Mouse (Mus musculus) left cerebral cortex, adult 9 months (tissue): ENCODE data around the gene Ptpa.

Experiments
- DNase-seq, 2 experiments: peaks; one replicate each; pipeline ENCODE4 v3.0.0; 2022; ENCODE audit warnings: low spot score in 2 of 2

The Ptpa gene

DNA sequence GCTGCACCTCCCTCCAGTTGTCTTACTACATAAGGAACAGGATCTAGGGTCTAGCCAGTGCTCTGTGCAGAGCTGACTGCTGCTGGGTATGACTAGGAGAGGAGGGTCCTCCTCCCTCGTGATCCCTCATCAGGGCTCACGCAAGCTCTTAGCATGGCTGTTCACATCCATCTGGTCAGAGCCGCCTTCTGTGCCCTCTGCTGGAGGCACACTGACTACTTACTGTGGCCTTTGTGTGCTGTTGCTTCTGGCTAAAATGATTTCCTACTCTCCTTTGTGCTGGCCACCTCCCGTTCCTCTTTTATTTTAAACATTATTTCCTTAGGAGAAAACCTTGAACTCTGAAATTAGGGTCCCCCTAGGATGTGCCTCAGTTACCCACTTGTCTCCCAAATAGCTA, 21.0 kb downstream of the Ptpa start:
- no peak for DNase-seq

DNA sequence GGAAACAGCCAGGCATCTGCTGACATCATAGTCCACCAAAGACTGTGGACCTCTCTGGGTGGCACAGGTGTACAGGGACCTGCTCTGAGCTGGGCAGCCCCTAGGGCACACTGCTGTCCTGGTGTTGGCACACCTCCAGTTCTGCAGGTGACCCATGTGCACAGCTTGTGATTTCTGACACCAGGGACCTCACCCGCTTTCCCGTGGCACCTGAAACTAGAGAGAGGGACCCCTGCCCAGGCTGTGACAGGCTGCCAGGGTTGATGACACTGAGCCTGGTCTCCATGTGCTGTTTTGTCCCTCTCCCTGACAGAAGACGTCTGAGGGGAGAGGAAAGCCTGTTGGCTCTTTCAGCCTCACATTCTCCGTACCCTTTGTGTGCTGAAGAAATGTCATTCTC, 22.0 kb downstream of the Ptpa start:
- DNase-seq, result no peak

DNA sequence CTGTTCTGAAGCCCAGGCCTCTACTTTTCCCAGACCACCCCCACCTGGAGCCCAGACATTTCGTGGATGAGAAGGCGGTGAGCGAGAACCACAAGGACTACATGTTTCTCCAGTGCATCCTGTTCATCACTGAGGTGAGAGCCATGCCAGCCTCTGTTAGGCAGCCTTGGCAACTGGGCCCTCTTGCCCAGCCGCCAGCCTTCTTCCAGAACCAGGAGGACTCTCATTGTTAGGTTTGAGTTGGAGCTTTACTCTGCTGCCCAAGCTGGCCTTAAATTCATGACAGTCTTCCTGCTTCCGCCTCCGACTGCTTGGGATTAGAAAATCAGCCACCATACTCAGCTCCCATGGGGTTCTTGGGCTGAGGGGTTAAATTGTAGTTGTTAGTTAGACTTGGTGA, 23.8 kb downstream of the Ptpa start:
- DNase-seq, result no peak

DNA sequence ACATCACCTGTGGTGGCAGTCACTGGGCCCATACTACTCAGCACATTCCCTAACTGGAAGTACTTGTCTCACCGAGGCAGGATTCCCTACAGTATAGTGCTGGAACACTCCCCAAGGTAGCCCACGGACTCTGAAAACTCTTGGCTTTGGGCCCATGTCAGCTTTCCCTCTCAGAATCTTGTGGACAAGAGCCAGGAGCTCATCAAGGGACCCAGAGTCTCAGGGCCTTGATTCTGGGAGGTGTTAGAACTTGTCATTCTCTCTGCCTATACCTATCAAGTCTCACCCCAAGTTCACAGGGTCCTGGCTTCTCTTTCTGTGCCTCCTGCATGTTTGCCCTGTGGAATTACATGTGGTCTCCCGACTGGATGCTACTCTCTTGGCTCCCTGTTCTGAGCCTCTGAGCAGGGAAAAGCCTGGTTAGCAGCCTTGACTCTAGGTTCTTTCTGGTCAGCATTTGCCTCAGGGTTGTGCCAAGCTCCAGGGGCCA, 24.4 kb downstream of the Ptpa start:
- no peak for DNase-seq

DNA sequence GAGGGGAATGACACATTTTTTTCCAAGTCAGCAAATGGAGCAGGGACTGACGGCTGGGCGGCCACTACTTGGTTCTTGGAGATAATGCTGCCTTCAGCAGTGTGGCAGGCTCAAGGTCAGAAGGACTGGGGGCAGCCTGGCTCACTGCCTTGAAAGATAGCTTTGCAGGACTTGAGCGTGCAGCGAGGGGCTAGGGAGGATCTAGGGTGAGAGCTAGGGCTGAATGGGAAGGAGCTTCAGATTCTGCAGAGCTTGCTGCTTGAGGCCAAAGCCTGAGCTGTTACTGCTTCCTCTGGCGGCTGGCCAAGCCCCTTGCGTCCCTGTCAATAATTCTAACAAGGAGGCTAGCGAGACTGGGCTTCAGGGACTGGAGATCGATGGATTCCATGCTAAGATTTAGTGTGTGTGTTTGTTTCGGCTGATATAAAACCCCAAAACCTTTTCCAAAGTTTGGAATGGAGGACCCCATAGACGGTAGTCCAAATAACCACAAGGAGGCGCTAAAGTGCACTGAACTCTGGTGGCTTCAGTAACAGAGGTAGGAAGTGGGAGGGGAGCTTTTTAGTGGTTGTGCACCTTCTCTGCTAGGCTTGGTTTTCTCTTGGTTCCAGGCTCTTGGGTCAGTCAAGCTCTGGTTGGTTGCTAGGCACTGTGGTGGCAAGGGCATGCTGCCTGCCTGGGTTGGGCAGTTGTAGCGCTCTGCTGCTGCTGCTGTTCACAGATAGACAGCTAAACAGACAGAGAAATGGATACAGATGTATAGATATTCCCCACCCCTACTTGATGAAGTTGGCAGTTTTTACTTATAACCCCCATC, 25.1 kb downstream of the Ptpa start:
- peak in 1 of 2 experiments; percentile 77 for DNase-seq

DNA sequence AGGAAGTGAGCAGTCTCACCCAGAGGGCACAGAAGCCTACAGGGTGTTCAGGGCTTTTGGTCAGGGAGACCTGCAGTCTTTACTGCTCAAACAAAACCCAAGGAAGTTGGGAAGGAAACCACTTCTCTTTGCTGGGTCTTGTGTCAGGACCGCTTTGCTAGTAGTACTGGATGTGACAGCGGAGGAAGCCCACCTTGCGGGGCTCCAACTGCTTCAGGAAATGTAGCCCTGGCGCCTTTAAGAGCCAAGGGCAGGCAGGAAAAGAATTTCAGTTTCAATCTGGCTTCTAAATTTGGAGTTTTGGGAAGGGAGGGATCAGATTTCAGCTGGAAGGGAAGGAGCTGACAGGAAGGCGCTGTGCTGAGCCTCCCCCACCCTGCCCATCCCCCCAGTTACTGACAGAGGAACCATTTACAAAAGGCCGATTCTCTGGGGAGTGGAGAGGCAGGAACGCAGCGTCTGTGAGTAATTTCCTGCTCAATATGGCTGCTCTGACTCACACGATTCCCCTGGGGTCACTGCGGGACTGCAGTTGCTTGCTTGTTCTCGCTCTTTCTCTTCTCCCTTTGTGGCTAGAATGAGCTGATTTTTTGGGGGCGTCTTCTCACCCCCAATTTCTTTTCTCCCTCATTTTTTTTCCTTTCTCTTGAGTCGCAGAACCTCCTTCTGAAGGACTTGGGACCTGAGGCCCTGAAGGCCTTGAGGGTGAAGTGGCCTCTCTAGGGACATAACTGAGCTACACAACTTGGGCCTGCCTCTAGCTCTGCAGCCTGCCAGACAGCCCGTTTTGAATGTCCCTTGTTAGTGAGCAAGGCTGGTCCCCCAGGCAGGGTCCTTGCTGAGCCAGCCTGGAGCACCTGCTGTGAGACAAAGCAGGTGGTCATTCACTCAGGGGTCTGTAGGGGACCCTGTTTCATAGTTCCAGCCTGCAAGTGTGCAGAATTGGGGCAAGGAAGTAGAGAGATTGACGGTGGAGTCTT, 26.0 kb downstream of the Ptpa start:
- peak; percentile 67 to 79 for DNase-seq

- DNase-seq, result no peak
Measured at GRCm38 (mm10) chr2:30442498-30442890, 26.7 kb downstream of the Ptpa start.

DNA sequence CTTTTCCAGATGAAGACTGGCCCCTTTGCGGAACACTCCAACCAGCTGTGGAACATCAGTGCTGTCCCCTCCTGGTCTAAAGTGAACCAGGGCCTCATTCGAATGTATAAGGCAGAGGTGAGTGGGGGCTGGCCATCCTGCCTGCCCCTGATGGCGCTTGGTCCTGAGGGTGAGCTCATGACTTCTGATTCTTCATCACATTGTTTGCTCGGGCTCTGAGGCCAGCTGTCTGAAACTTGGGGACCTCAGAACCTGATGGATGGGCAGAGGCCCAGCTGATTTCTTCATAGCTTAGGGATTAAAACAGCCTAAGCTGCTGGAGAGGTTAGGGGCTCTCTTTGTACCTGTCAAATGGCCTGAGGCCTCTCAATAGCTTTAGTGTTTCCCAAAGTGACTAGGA, 27.4 kb downstream of the Ptpa start:
- DNase-seq, result no peak

GRCm38 (mm10) chr2:30444006-30444405, 28.2 kb downstream of the Ptpa start:
- DNase-seq, result no peak

- DNase-seq, result no peak
Measured at GRCm38 (mm10) chr2:30444450-30444849, 28.6 kb downstream of the Ptpa start.

- no peak for DNase-seq
Measured at GRCm38 (mm10) chr2:30445312-30445711, 29.5 kb downstream of the Ptpa start.

GRCm38 (mm10) chr2:30446891-30447826, 31.3 kb downstream of the Ptpa start:
- no peak for DNase-seq

GRCm38 (mm10) chr2:30448371-30448770, 32.5 kb downstream of the Ptpa start:
- DNase-seq, result no peak

- DNase-seq, result no peak
Measured at GRCm38 (mm10) chr2:30450530-30450929, 34.7 kb downstream of the Ptpa start.

DNA sequence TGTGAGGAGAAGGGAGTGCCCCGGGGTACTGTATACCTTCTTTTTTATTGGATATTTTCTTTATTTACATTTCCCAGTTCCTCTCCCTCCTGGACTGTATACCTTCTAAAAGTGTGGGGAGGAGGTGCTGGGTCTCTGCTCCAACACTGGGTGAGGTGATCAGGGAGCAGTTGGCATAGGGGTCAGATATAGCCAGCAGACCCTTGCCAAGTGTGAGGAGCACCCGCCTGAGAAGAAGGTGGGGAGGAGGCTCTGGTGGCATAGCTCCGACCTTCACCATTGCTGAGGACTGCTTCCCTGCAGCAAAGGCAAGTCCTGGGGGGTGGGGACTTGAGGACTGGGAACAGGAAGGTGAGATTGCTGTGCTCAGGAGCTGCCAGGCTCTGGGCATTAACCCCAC, 35.7 kb downstream of the Ptpa start:
- DNase-seq, result no peak

- no peak for DNase-seq
Measured at GRCm38 (mm10) chr2:30453570-30453969, 37.7 kb downstream of the Ptpa start.

DNA sequence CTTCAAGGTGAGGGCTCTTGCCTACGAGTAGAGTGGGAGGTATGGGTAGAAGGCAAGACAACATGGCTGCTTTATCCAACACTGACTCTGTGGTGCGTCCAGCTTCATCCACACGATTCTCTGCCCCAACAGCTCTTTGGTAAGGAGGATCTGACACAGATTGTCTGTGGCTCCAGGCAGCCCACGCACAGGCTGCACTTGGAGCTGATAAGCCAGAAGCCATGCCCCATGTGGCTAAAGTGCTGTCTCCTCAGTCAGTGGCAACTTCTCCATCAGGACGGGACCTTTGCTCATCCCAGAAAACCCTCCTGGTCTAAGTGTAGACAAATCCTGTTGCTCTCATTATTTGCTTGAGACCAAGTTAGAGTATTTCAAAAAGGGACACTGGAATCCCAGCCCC, 38.7 kb downstream of the Ptpa start:
- no peak for DNase-seq

DNA sequence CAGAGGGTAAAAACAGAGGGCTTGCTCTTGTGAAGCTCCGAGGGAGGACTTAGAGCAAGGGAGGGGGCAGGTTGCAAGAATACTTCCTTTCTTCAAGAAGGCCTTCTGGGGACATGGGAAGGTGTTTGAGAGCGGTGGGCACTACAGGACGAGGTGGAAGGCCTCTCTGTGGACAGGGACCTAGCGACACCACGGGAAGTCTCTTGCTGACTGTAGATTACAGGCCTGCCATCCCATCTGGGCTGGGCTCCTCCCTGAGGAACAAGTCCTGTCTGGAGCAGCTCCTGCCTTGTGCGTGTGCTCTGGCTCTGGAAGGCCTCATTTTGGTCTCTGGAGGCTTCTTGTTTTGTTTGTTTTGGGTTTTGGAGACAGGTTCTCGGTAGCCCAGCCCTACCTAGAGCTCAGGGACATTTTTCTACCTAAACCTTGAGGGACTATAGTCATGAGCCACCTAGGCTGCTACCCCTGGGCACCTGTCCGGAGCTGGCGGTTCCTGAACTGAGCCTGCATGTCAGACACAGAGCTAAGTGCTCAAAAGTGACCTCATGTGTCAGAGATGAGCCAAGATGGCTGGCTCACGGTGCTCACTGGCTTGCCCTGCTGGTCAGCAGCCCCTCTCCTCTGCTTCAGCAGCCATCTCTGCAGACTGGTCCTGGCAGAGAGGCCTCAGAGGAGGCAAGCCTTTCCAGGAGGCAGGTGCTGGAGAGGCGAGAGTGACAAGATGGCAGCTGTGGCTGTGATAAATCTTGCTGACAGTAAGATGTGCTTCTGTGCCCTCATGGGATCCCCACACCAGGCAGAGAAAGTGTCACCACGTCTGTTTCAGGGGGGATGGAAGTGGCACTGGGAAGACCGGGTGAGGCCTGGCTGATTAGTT, 40.5 kb downstream of the Ptpa start:
- DNase-seq, result no peak

GRCm38 (mm10) chr2:30458349-30458748, 42.5 kb downstream of the Ptpa start:
- DNase-seq, result no peak

- no peak for DNase-seq
Measured at GRCm38 (mm10) chr2:30459241-30459640, 43.4 kb downstream of the Ptpa start.
